Mouse (Mus musculus): ENCODE results near the gene 4932438H23Rik.

The 4932438H23Rik gene

GRCm38 (mm10) chr16:91042640-91043039 lies 52.3 kb downstream of the 4932438H23Rik start:
- peak overlapping the region; percentile 91 for H3K4me3 ChIP-seq (replicated peaks; ENCODE audit: low read length)
- H3K27me3 ChIP-seq (ENCODE audit: insufficient read depth, low read length) = no peaks in the 10 kb centered on the region

DNA sequence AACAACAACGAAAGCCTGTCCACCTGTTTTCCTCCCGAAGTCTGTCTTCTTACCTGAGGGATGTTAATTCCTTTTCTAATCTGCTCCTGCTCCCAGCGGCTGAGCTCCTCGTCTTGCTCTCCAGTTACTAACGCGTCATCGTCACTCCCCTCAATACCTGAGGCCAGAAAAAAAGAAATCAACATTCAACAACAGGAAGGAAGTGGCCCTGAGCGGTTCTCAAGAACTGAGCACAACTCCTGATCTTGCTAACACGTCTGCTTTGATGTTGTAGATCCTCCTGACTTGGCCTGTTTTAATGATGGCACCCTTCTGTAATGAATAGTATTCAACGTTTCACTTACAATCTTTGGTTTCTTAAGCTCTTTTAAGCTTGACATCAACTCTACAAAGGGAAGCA lies 59.1 kb downstream of the 4932438H23Rik start:
- H3K27me3 ChIP-seq (ENCODE audit: insufficient read depth, low read length) = no peaks in the 10 kb centered on the region
- peaks cover 90% of the 10 kb centered on the region for H3K36me3 ChIP-seq (ENCODE audit: insufficient read depth, low read length)
- H3K9me3 ChIP-seq (ENCODE audit: low read length) = no peaks in the 10 kb centered on the region
- peaks cover 5% of the 10 kb centered on the region for H3K4me1 ChIP-seq (replicated peaks; ENCODE audit: low read depth, low read length)
- TF ChIP-seq NANOG (IDR thresholded peaks at IDR 0.05; ENCODE audit: borderline replicate concordance, low read length) (no peak), POU5F1 (IDR thresholded peaks at IDR 0.05; ENCODE audit: borderline replicate concordance, low read length) (no peak), CTCF (conservative IDR thresholded peaks at IDR 0.05; ENCODE audit: low read length) (no peak)
- H3K4me3 ChIP-seq (replicated peaks; ENCODE audit: low read length) = no peak overlapping the region

More at GRCm38 (mm10) chr16:91042640-91043039, 52.3 kb downstream of the 4932438H23Rik start:
- H3K4me1 ChIP-seq (replicated peaks; ENCODE audit: low read depth, low read length) = peaks cover 32% of the 10 kb centered on the region
- H3K9me3 ChIP-seq (ENCODE audit: low read length) = no peaks in the 10 kb centered on the region
- peaks cover 39% of the 10 kb centered on the region for H3K36me3 ChIP-seq (ENCODE audit: insufficient read depth, low read length)
- no peak for TF ChIP-seq POU5F1 (IDR thresholded peaks at IDR 0.05; ENCODE audit: borderline replicate concordance, low read length)
- no peak for TF ChIP-seq CTCF (conservative IDR thresholded peaks at IDR 0.05; ENCODE audit: low read length)
- no peak for TF ChIP-seq NANOG (IDR thresholded peaks at IDR 0.05; ENCODE audit: borderline replicate concordance, low read length)

GRCm38 (mm10) chr16:91030751-91031150 lies 64.2 kb downstream of the 4932438H23Rik start:
- H3K27me3 ChIP-seq (ENCODE audit: insufficient read depth, low read length) = no peaks in the 10 kb centered on the region
- peaks cover 83% of the 10 kb centered on the region for H3K36me3 ChIP-seq (ENCODE audit: insufficient read depth, low read length)
- no peak overlapping the region for H3K4me3 ChIP-seq (replicated peaks; ENCODE audit: low read length)
- H3K4me1 ChIP-seq (replicated peaks; ENCODE audit: low read depth, low read length) = peaks cover 20% of the 10 kb centered on the region
- H3K9me3 ChIP-seq (ENCODE audit: low read length) = no peaks in the 10 kb centered on the region
- no peak for TF ChIP-seq NANOG (IDR thresholded peaks at IDR 0.05; ENCODE audit: borderline replicate concordance, low read length)
- no peak for TF ChIP-seq POU5F1 (IDR thresholded peaks at IDR 0.05; ENCODE audit: borderline replicate concordance, low read length)
- no peak for TF ChIP-seq CTCF (conservative IDR thresholded peaks at IDR 0.05; ENCODE audit: low read length)

DNA sequence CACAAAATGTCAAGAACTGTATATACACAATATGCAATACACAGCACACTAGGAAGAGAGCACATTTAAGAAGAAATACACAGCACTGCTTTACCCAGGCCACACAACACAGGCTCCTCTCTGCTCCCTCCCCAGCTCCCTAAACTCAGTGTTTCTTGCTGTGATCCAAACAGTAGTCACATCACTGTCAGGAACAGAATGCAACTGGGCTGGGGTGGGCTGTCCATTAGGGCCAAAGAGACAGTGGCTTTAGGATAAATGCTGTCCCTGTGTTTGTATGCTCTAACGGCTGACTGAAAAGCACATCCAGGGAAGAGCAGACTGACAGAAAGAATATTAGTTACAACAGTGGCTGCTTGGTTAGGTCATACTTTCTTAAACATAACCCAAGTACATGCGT lies 65.0 kb downstream of the 4932438H23Rik start:
- no peaks in the 10 kb centered on the region for H3K9me3 ChIP-seq (ENCODE audit: low read length)

GRCm38 (mm10) chr16:91029161-91029743 lies 65.7 kb downstream of the 4932438H23Rik start:
- H3K4me1 ChIP-seq (replicated peaks; ENCODE audit: low read depth, low read length) = peaks cover 22% of the 10 kb centered on the region
- TF ChIP-seq NANOG (IDR thresholded peaks at IDR 0.05; ENCODE audit: borderline replicate concordance, low read length) (peak; percentile 61), POU5F1 (IDR thresholded peaks at IDR 0.05; ENCODE audit: borderline replicate concordance, low read length) (no peak), CTCF (conservative IDR thresholded peaks at IDR 0.05; ENCODE audit: low read length) (no peak)
- no peak overlapping the region for H3K4me3 ChIP-seq (replicated peaks; ENCODE audit: low read length)
- peaks cover 84% of the 10 kb centered on the region for H3K36me3 ChIP-seq (ENCODE audit: insufficient read depth, low read length)
- no peaks in the 10 kb centered on the region for H3K9me3 ChIP-seq (ENCODE audit: low read length)
- no peaks in the 10 kb centered on the region for H3K27me3 ChIP-seq (ENCODE audit: insufficient read depth, low read length)

More for the DNA sequence above, 65.0 kb downstream of the 4932438H23Rik start:
- Histone ChIP-seq H3K27me3 (ENCODE audit: insufficient read depth, low read length) (no peaks in the 10 kb centered on the region), H3K4me1 (replicated peaks; ENCODE audit: low read depth, low read length) (peaks cover 22% of the 10 kb centered on the region), H3K36me3 (ENCODE audit: insufficient read depth, low read length) (peaks cover 84% of the 10 kb centered on the region), H3K4me3 (replicated peaks; ENCODE audit: low read length) (0 out of 2 replicates have a peak overlapping the region, but pooled peaks have one; percentile 7)
- TF ChIP-seq POU5F1 (IDR thresholded peaks at IDR 0.05; ENCODE audit: borderline replicate concordance, low read length) (no peak), NANOG (IDR thresholded peaks at IDR 0.05; ENCODE audit: borderline replicate concordance, low read length) (no peak), CTCF (conservative IDR thresholded peaks at IDR 0.05; ENCODE audit: low read length) (no peak)

GRCm38 (mm10) chr16:91026290-91026689 lies 68.6 kb downstream of the 4932438H23Rik start:
- H3K9me3 ChIP-seq (ENCODE audit: low read length) = no peaks in the 10 kb centered on the region
- no peak overlapping the region for H3K4me3 ChIP-seq (replicated peaks; ENCODE audit: low read length)
- H3K36me3 ChIP-seq (ENCODE audit: insufficient read depth, low read length) = peaks cover 78% of the 10 kb centered on the region

DNA sequence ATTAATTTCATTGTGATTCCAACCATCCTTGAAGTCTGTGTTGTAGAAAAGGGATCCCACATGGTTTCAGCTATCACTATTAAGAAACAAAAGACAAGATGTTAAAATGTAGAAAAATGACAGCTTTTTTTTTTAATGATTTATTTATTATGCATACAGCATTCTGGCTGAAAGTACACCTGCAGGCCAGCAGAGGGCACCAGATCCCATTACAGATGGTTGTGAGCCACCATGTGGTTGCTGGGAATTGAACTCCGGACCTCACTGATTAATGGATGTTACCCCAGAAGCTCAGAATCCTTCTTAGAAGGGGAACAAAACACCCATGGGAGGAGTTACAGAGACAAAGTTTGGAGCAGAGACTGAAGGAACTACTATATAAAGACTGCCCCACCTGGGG lies 71.5 kb downstream of the 4932438H23Rik start:
- Histone ChIP-seq H3K27me3 (ENCODE audit: insufficient read depth, low read length) (no peaks in the 10 kb centered on the region), H3K9me3 (ENCODE audit: low read length) (no peaks in the 10 kb centered on the region), H3K4me1 (replicated peaks; ENCODE audit: low read depth, low read length) (peaks cover 33% of the 10 kb centered on the region), H3K4me3 (replicated peaks; ENCODE audit: low read length) (no peak overlapping the region), H3K36me3 (ENCODE audit: insufficient read depth, low read length) (peaks cover 92% of the 10 kb centered on the region)
- peak; percentile 77 for TF ChIP-seq CTCF (conservative IDR thresholded peaks at IDR 0.05; ENCODE audit: low read length)
- TF ChIP-seq NANOG (IDR thresholded peaks at IDR 0.05; ENCODE audit: borderline replicate concordance, low read length) = no peak

More at GRCm38 (mm10) chr16:91026290-91026689, 68.6 kb downstream of the 4932438H23Rik start:
- Histone ChIP-seq H3K4me1 (replicated peaks; ENCODE audit: low read depth, low read length) (peaks cover 26% of the 10 kb centered on the region), H3K27me3 (ENCODE audit: insufficient read depth, low read length) (no peaks in the 10 kb centered on the region)
- TF ChIP-seq CTCF (conservative IDR thresholded peaks at IDR 0.05; ENCODE audit: low read length) = no peak
- no peak for TF ChIP-seq NANOG (IDR thresholded peaks at IDR 0.05; ENCODE audit: borderline replicate concordance, low read length)
- no peak for TF ChIP-seq POU5F1 (IDR thresholded peaks at IDR 0.05; ENCODE audit: borderline replicate concordance, low read length)

DNA sequence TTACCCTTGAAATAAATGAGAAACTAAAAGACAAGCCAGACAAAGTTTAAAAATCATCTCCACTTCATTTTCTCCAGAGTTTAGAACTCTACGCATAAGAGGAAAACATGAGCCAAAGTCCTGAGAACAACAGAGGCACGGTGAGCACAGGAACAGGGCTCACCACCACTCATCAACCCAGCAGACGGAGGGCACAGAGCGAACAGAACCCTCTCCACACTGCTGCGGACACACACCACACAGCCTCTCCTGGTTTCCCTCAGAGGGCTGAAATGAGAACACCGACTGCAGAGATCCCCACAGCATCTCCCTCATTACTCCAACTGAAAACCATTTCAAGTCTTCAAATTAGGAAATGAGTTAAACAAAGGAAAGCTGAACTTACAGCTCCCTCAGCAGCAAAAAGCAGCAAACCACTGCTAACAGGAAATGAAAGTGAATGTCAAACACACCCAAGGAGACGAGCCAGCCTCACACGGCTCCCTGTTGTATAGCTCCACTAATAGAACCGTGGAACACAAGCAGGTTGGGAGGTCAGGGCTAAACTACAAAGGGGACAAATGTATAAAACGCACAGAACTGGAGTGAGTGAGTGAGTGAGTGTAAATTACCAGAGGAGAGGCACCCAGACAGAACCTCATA lies 74.0 kb downstream of the 4932438H23Rik start:
- H3K4me3 ChIP-seq (replicated peaks; ENCODE audit: low read length) = no peak overlapping the region
- H3K9me3 ChIP-seq (ENCODE audit: low read length) = no peaks in the 10 kb centered on the region
- H3K4me1 ChIP-seq (replicated peaks; ENCODE audit: low read depth, low read length) = peaks cover 31% of the 10 kb centered on the region
- H3K27me3 ChIP-seq (ENCODE audit: insufficient read depth, low read length) = no peaks in the 10 kb centered on the region
- peaks cover 91% of the 10 kb centered on the region for H3K36me3 ChIP-seq (ENCODE audit: insufficient read depth, low read length)
- TF ChIP-seq POU5F1 (IDR thresholded peaks at IDR 0.05; ENCODE audit: borderline replicate concordance, low read length) = no peak
- TF ChIP-seq CTCF (conservative IDR thresholded peaks at IDR 0.05; ENCODE audit: low read length) = no peak
- no peak for TF ChIP-seq NANOG (IDR thresholded peaks at IDR 0.05; ENCODE audit: borderline replicate concordance, low read length)

All from E14TG2a.4 (cell line).